Mouse (Mus musculus): ENCODE results near the gene Exoc4.

- no peak for TF ChIP-seq SRF (IDR thresholded peaks at IDR 0.05; ENCODE audit: control insufficient read depth, insufficient read length, low read depth)
- no peak for TF ChIP-seq POLR2A (IDR thresholded peaks at IDR 0.05; ENCODE audit: insufficient read length, low read depth)
- no peak for TF ChIP-seq TCF3 (IDR thresholded peaks at IDR 0.05; ENCODE audit: insufficient read length, low read depth)
- no peak for TF ChIP-seq USF1 (IDR thresholded peaks at IDR 0.05; ENCODE audit: low read depth)
- no peak for TF ChIP-seq CEBPB (IDR thresholded peaks at IDR 0.05; ENCODE audit: insufficient read depth, poor library complexity, severe bottlenecking)
- TF ChIP-seq TCF12 (IDR thresholded peaks at IDR 0.05; ENCODE audit: insufficient read depth, poor library complexity, severe bottlenecking) = no peak
- TF ChIP-seq POLR2AphosphoS2 (IDR thresholded peaks at IDR 0.05; ENCODE audit: insufficient read length, low read depth) = no peak
These were observed 485.1 kb downstream of the Exoc4 start for GRCm38 (mm10) chr6:33734032-33734431.
